Mouse (Mus musculus): ENCODE results near the gene Ypel1. TPM values are rescaled to one million over a fixed set of nuclear protein-coding genes. Genes with fewer than 3 reads are reported as not detected.

Gene Ypel1
- polyA plus RNA-seq, 1 experiment from 2014 or later: 9.9 TPM

GRCm38 (mm10) chr16:17117309-17117799 lies 47.9 kb downstream of the Ypel1 start:
- H3K4me2 ChIP-seq (ENCODE audit: low read depth, low read length): no peak overlapping the region
- no peak for ATAC-seq

DNA sequence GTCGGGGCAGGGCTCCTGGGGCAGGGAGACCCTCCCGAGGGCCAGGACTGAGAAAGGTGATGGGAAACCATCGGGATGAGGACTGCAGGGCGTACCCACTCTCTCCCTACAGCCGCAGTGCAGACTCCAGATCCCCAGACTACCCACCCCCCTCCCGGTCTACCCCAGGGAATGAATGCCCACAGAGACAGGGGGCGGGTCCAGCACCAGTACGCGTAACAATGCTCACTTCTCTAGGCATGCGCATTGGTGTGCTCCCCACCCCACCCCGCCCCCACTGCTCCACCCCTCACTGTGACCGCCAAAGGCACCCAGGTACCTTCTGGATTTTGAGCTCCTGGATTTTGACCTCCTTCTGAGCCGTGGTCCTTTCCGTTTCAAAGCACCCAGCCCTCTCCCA lies 52.1 kb downstream of the Ypel1 start:
- Histone ChIP-seq H3K36me3 (ENCODE audit: control insufficient read depth, insufficient read depth, low read length) (peaks cover 4% of the 10 kb centered on the region; the same call in 1 of the 2 replicates), H3K9ac (ENCODE audit: low read depth, low read length) (no peak overlapping the region), H3K27ac (ENCODE audit: low read length) (no peak overlapping the region), H3K4me3 (ENCODE audit: low read length) (no peak overlapping the region), H3K4me2 (ENCODE audit: low read depth, low read length) (no peak overlapping the region), H3K9me3 (ENCODE audit: control insufficient read depth, low read length) (no peaks in the 10 kb centered on the region), H3K4me1 (ENCODE audit: control insufficient read depth, insufficient read depth, low read length) (peaks cover 19% of the 10 kb centered on the region), H3K27me3 (replicated peaks; ENCODE audit: control insufficient read depth, insufficient read depth, low read length) (no peaks in the 10 kb centered on the region)
- 65% methylated on average over 14 of the region's 14 CpGs for WGBS
- no peak for ATAC-seq

More at GRCm38 (mm10) chr16:17117309-17117799, 47.9 kb downstream of the Ypel1 start:
- Histone ChIP-seq H3K4me3 (ENCODE audit: low read length) (no peak overlapping the region), H3K9ac (ENCODE audit: low read depth, low read length) (no peak overlapping the region), H3K4me1 (ENCODE audit: control insufficient read depth, insufficient read depth, low read length) (0 out of 2 replicates have a peak, but pooled peaks cover 2% of the 10 kb centered on the region), H3K27me3 (replicated peaks; ENCODE audit: control insufficient read depth, insufficient read depth, low read length) (no peaks in the 10 kb centered on the region), H3K36me3 (ENCODE audit: control insufficient read depth, insufficient read depth, low read length) (peaks cover 4% of the 10 kb centered on the region; the same call in 1 of the 2 replicates), H3K9me3 (ENCODE audit: control insufficient read depth, low read length) (no peaks in the 10 kb centered on the region), H3K27ac (ENCODE audit: low read length) (no peak overlapping the region)
- 87% methylated on average over 5 of the region's 5 CpGs for WGBS

DNA sequence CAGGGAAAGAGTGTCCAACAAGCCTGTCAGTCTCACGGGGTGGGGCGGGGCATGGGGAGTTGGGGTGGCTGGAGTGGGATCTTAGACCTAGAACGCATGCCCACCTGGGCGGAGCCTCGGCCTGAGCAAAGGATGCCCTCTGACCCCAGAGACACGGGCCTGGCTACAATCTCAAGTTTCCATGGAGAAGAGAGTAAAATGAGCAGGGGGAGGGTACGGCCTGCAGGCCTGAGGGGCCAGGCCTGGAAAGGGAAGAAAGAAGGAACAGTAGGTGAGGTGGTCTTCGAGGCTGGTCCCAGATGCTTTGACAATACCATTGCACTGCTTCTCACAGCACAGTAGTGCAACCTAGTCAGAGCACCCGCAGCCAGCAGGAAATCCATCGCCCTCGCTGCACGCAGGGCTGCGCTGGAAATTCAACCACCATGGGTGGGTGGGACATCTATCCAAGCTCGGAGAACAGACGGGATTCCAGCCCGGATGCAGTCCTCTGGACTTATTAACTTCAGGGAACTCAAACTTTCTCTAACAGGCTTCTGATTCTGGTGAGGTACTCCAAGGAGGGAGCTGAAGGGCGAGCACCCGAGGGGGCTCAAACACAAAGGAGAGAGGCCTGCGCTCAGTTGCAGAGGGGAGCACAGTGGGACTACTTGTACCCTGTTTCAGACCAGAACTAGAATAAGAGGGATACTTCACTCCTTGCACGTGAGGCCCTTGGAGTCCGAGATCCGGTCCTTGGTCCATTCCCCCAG lies 54.8 kb downstream of the Ypel1 start:
- H3K27me3 ChIP-seq (replicated peaks; ENCODE audit: control insufficient read depth, insufficient read depth, low read length): no peaks in the 10 kb centered on the region
- H3K4me2 ChIP-seq (ENCODE audit: low read depth, low read length): peak overlapping the region; percentile 76
- ATAC-seq: peak; percentile 64
- 2% methylated on average over 22 of the region's 22 CpGs for WGBS
- peaks cover 4% of the 10 kb centered on the region; the same call in 1 of the 2 replicates for H3K36me3 ChIP-seq (ENCODE audit: control insufficient read depth, insufficient read depth, low read length)
- peaks cover 19% of the 10 kb centered on the region for H3K4me1 ChIP-seq (ENCODE audit: control insufficient read depth, insufficient read depth, low read length)
- peak overlapping the region; percentile 73 for H3K9ac ChIP-seq (ENCODE audit: low read depth, low read length)
- H3K4me3 ChIP-seq (ENCODE audit: low read length): peak overlapping the region; percentile 55
- H3K9me3 ChIP-seq (ENCODE audit: control insufficient read depth, low read length): no peaks in the 10 kb centered on the region
- peak overlapping the region; percentile 33 for H3K27ac ChIP-seq (ENCODE audit: low read length)

DNA sequence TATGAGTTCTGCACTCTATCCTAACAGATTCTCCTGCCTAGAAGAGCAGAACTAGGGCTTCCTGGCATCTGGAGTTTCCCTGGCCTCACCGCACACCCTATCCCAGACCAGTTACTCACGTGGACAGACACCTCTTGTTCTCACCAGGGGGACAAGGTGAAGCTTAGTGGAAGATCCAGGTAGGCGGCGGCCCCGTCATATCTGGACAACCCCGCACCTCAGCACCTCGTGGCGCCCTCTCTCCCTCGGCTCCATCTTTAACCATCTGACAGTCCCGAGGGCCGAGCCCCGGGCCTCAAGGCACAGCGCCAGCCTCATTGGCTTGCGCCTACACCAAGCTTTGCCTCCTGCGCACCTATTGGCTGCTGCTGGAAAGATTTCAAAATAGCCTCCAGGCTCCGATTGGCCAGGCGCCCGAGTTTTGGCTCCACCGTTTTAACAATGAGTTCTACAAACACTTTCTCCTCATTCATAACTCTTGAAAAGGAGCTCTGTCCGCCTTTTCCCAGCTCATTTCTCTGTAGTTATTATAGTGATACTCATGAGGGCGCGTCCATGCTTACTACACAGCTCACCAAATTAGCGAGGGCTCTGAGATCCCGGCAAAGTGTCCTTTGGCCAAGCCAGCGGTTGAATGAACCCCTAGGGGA lies 55.5 kb downstream of the Ypel1 start, which contains the start of gene 2610318N02Rik:
TSS of gene 2610318N02Rik (minus strand) at position 297 of the 650 bp plus-strand sequence.
- peak within 1 kb of the TSS; percentile 33 for H3K27ac ChIP-seq (ENCODE audit: low read length)
- peak within 1 kb of the TSS; percentile 76 for H3K4me2 ChIP-seq (ENCODE audit: low read depth, low read length)

DNA sequence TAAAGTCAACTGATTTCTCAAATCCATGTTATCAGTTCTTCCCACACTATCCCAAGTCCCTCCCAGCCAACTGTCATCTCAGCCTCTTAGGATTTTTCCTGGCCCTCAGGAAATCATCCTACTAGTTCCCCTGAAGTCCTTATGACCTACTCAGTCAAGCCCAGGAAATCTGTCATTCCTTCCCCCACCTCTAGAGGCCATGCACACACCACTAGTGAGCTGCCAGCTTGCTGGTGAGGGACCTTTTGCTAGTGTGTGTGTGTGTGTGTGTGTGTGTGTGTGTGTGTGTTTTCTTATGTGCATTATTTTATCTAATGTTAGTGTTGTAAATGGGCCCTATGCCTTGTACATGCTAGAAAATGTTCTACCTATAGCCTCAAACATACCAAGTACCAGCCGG lies 57.8 kb downstream of the Ypel1 start:
- WGBS: 94% methylated on average over 1 of the region's 1 CpGs
- no peak for ATAC-seq
- Histone ChIP-seq H3K36me3 (ENCODE audit: control insufficient read depth, insufficient read depth, low read length) (no peaks in the 10 kb centered on the region), H3K9ac (ENCODE audit: low read depth, low read length) (no peak overlapping the region), H3K27ac (ENCODE audit: low read length) (no peak overlapping the region), H3K9me3 (ENCODE audit: control insufficient read depth, low read length) (no peaks in the 10 kb centered on the region), H3K4me3 (ENCODE audit: low read length) (no peak overlapping the region), H3K4me1 (ENCODE audit: control insufficient read depth, insufficient read depth, low read length) (peaks cover 29% of the 10 kb centered on the region), H3K27me3 (replicated peaks; ENCODE audit: control insufficient read depth, insufficient read depth, low read length) (no peaks in the 10 kb centered on the region), H3K4me2 (ENCODE audit: low read depth, low read length) (no peak overlapping the region)

More for the DNA sequence above, 55.5 kb downstream of the Ypel1 start, which contains the start of gene 2610318N02Rik:
- H3K27me3 ChIP-seq (replicated peaks; ENCODE audit: control insufficient read depth, insufficient read depth, low read length): no peaks in the 10 kb centered on the region
- under 1% methylated on average over 25 of the region's 25 CpGs for WGBS
- H3K9ac ChIP-seq (ENCODE audit: low read depth, low read length): peak within 1 kb of the TSS; percentile 73
- H3K36me3 ChIP-seq (ENCODE audit: control insufficient read depth, insufficient read depth, low read length): peaks cover 4% of the 10 kb centered on the region; the same call in 1 of the 2 replicates
- peak within 1 kb of the TSS; percentile 55 for H3K4me3 ChIP-seq (ENCODE audit: low read length)
- H3K4me1 ChIP-seq (ENCODE audit: control insufficient read depth, insufficient read depth, low read length): peaks cover 19% of the 10 kb centered on the region
- no peaks in the 10 kb centered on the region for H3K9me3 ChIP-seq (ENCODE audit: control insufficient read depth, low read length)
- ATAC-seq: peak; percentile 96

- peak overlapping the region; percentile 86 for H3K9ac ChIP-seq (ENCODE audit: low read depth, low read length)
- H3K27me3 ChIP-seq (replicated peaks; ENCODE audit: control insufficient read depth, insufficient read depth, low read length): no peaks in the 10 kb centered on the region
- peak overlapping the region; percentile 89 for H3K4me3 ChIP-seq (ENCODE audit: low read length)
- ATAC-seq: peak; percentile 6; the same call in 1 of the 2 replicates
- peak overlapping the region; percentile 66 for H3K27ac ChIP-seq (ENCODE audit: low read length)
- WGBS: 3% methylated on average over 42 of the region's 43 CpGs
- H3K4me2 ChIP-seq (ENCODE audit: low read depth, low read length): peak overlapping the region; percentile 98
- H3K4me1 ChIP-seq (ENCODE audit: control insufficient read depth, insufficient read depth, low read length): peaks cover 11% of the 10 kb centered on the region
- H3K36me3 ChIP-seq (ENCODE audit: control insufficient read depth, insufficient read depth, low read length): no peaks in the 10 kb centered on the region
- no peaks in the 10 kb centered on the region for H3K9me3 ChIP-seq (ENCODE audit: control insufficient read depth, low read length)
Observed at GRCm38 (mm10) chr16:17131191-17132088, 61.9 kb downstream of the Ypel1 start.

DNA sequence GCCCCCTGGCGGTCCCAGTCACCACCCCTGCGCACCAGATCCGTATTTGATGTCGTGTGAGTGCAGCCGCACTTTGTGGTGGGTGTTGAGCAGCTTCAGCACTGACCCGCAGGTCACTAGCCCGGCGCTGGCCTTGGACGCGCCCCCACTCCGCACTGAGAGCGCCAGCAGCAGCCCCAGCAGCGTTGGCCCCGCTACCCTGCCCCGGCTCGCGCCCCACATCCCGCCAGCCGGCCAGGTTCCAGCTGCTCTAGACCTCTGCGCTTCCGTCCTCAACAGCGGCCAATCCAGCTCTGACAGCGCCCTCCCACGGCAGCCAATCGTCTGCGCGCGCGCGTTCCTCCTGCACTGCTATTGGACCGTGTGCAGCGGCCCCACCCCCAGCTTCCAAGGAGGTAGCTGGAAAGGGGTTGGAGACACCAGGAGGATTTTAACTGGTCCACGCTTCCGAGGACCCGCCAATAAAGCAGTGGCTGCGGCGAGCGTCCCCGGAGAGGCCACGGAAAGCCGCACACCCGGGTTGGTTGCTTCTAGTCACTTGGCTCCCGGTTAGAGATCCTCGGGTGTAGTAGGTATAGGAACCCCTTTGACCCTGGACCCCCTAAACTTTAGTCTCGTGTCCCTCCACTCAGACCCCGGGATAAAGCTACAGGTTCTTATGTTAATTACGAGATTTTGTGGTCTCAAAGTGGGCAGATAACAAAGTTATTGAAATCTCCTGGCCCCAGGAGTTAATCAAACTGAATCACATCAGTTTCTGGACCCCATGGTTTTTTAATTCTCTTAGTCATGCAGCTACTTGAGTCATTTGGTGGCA lies 62.8 kb downstream of the Ypel1 start, which contains the start of gene Sdf2l1:
TSS of gene Sdf2l1 (minus strand) at position 295 of the 817 bp plus-strand sequence.
- peak within 1 kb of the TSS; percentile 89 for H3K4me3 ChIP-seq (ENCODE audit: low read length)
- H3K27me3 ChIP-seq (replicated peaks; ENCODE audit: control insufficient read depth, insufficient read depth, low read length): no peaks in the 10 kb centered on the region
- peak; percentile 99 for ATAC-seq
- peaks cover 11% of the 10 kb centered on the region for H3K4me1 ChIP-seq (ENCODE audit: control insufficient read depth, insufficient read depth, low read length)
- peak within 1 kb of the TSS; percentile 86 for H3K9ac ChIP-seq (ENCODE audit: low read depth, low read length)
- WGBS: under 1% methylated on average over 47 of the region's 47 CpGs
- H3K4me2 ChIP-seq (ENCODE audit: low read depth, low read length): peak within 1 kb of the TSS; percentile 98
- H3K27ac ChIP-seq (ENCODE audit: low read length): peak within 1 kb of the TSS; percentile 66
- H3K36me3 ChIP-seq (ENCODE audit: control insufficient read depth, insufficient read depth, low read length): no peaks in the 10 kb centered on the region
- H3K9me3 ChIP-seq (ENCODE audit: control insufficient read depth, low read length): no peaks in the 10 kb centered on the region

DNA sequence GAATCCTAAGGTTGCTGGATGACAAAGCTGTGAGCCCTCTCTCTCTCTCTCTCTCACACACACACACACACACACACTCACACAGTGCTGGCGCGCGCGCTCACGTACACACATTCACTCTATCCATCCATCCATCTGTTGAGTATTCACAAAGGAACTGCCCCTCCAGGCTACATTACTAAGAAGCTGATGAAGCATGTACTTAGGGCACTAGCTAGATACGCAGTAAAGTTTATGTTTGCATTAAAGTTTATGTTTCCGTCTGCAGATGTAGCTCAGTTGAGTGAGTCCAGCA lies 63.4 kb downstream of the Ypel1 start:
- Histone ChIP-seq H3K4me1 (ENCODE audit: control insufficient read depth, insufficient read depth, low read length) (peaks cover 11% of the 10 kb centered on the region), H3K27me3 (replicated peaks; ENCODE audit: control insufficient read depth, insufficient read depth, low read length) (no peaks in the 10 kb centered on the region), H3K9me3 (ENCODE audit: control insufficient read depth, low read length) (no peaks in the 10 kb centered on the region), H3K36me3 (ENCODE audit: control insufficient read depth, insufficient read depth, low read length) (no peaks in the 10 kb centered on the region), H3K27ac (ENCODE audit: low read length) (no peak overlapping the region; the same call in 1 of the 2 replicates), H3K4me2 (ENCODE audit: low read depth, low read length) (peak overlapping the region; percentile 98), H3K9ac (ENCODE audit: low read depth, low read length) (peak overlapping the region; percentile 66), H3K4me3 (ENCODE audit: low read length) (peak overlapping the region; percentile 89)
- ATAC-seq: peak; percentile 19; the same call in 1 of the 2 replicates
- WGBS: 27% methylated on average over 7 of the region's 7 CpGs

All from intestine, embryonic 16.5 days (tissue).